Mouse (Mus musculus): ENCODE results near the gene Clk1. TPM values are rescaled to one million over a fixed set of nuclear protein-coding genes. Genes with fewer than 3 reads are reported as not detected.
"Not testable (repeated sequence)": the region's sequence is repeated elsewhere in the genome, so short reads cannot be mapped to it uniquely, and the experiment has no call there.

Gene Clk1
- polyA plus RNA-seq, 1 experiment from 2014 or later: 117 TPM

- DNase-seq (ENCODE audit: low spot score): no peak
- H3K4me3 ChIP-seq: no peak overlapping the region
- 100% methylated on average over 1 of the region's 1 CpGs for WGBS
- peaks cover 10% of the 10 kb centered on the region for H3K4me1 ChIP-seq
- H3K36me3 ChIP-seq: peaks cover 67% of the 10 kb centered on the region
- H3K27ac ChIP-seq: no peak overlapping the region
- H3K9me3 ChIP-seq: no peaks in the 10 kb centered on the region
- H3K27me3 ChIP-seq (ENCODE audit: insufficient read depth, poor library complexity, severe bottlenecking): no peaks in the 10 kb centered on the region
These were observed 27.7 kb downstream of the Clk1 start for GRCm38 (mm10) chr1:58396179-58396578.

GRCm38 (mm10) chr1:58395341-58395740 lies 28.5 kb downstream of the Clk1 start:
- Histone ChIP-seq H3K4me1 (peaks cover 14% of the 10 kb centered on the region), H3K9me3 (no peaks in the 10 kb centered on the region), H3K4me3 (no peak overlapping the region), H3K27me3 (ENCODE audit: insufficient read depth, poor library complexity, severe bottlenecking) (no peaks in the 10 kb centered on the region), H3K36me3 (peaks cover 59% of the 10 kb centered on the region), H3K27ac (no peak overlapping the region)
- 85% methylated on average over 3 of the region's 3 CpGs for WGBS
- no peak for DNase-seq (ENCODE audit: low spot score)

GRCm38 (mm10) chr1:58393284-58394195 lies 30.3 kb downstream of the Clk1 start:
- Histone ChIP-seq H3K9me3 (no peaks in the 10 kb centered on the region), H3K27me3 (ENCODE audit: insufficient read depth, poor library complexity, severe bottlenecking) (no peaks in the 10 kb centered on the region), H3K4me3 (peak overlapping the region; percentile 91), H3K4me1 (peaks cover 14% of the 10 kb centered on the region), H3K36me3 (peaks cover 41% of the 10 kb centered on the region), H3K27ac (peak overlapping the region; percentile 100)
- peak; percentile 81 for DNase-seq (ENCODE audit: low spot score)
- under 1% methylated on average over 86 of the region's 90 CpGs for WGBS

GRCm38 (mm10) chr1:58392652-58393283 lies 31.1 kb downstream of the Clk1 start, which contains the start of gene Bzw1:
Gene Bzw1, plus strand, starts transcription at chr1:58392898.
- peaks cover 14% of the 10 kb centered on the region for H3K4me1 ChIP-seq
- H3K27me3 ChIP-seq (ENCODE audit: insufficient read depth, poor library complexity, severe bottlenecking): no peaks in the 10 kb centered on the region
- H3K9me3 ChIP-seq: no peaks in the 10 kb centered on the region
- under 1% methylated on average over 56 of the region's 61 CpGs for WGBS
- peak within 1 kb of the TSS; percentile 91 for H3K4me3 ChIP-seq
- peak; percentile 95 for DNase-seq (ENCODE audit: low spot score)
- H3K27ac ChIP-seq: peak within 1 kb of the TSS; percentile 100
- peaks cover 33% of the 10 kb centered on the region for H3K36me3 ChIP-seq

GRCm38 (mm10) chr1:58392268-58392651 lies 31.6 kb downstream of the Clk1 start:
- Histone ChIP-seq H3K4me1 (peaks cover 14% of the 10 kb centered on the region), H3K9me3 (no peaks in the 10 kb centered on the region), H3K36me3 (peaks cover 28% of the 10 kb centered on the region), H3K27ac (peak overlapping the region; percentile 100), H3K27me3 (ENCODE audit: insufficient read depth, poor library complexity, severe bottlenecking) (no peaks in the 10 kb centered on the region), H3K4me3 (peak overlapping the region; percentile 91)
- DNase-seq (ENCODE audit: low spot score): peak; percentile 79
- WGBS: under 1% methylated on average over 16 of the region's 16 CpGs

- Histone ChIP-seq H3K36me3 (peaks cover 22% of the 10 kb centered on the region), H3K27ac (peak overlapping the region; percentile 100), H3K27me3 (ENCODE audit: insufficient read depth, poor library complexity, severe bottlenecking) (no peaks in the 10 kb centered on the region), H3K4me1 (peaks cover 14% of the 10 kb centered on the region), H3K4me3 (peak overlapping the region; percentile 91), H3K9me3 (no peaks in the 10 kb centered on the region)
- no peak for DNase-seq (ENCODE audit: low spot score)
- WGBS: 42% methylated on average over 19 of the region's 19 CpGs
These were observed 32.2 kb downstream of the Clk1 start for GRCm38 (mm10) chr1:58391421-58392267.

GRCm38 (mm10) chr1:58382586-58383281 lies 41.1 kb downstream of the Clk1 start:
- 64% methylated on average over 5 of the region's 5 CpGs for WGBS

GRCm38 (mm10) chr1:58375574-58376147 lies 48.2 kb downstream of the Clk1 start:
- WGBS: 70% methylated on average over 3 of the region's 3 CpGs

More at GRCm38 (mm10) chr1:58382586-58383281, 41.1 kb downstream of the Clk1 start:
- no peaks in the 10 kb centered on the region for H3K4me1 ChIP-seq
- peak; percentile 71 for DNase-seq (ENCODE audit: low spot score)
- no peak overlapping the region for H3K27ac ChIP-seq
- no peak overlapping the region for H3K4me3 ChIP-seq
- no peaks in the 10 kb centered on the region for H3K27me3 ChIP-seq (ENCODE audit: insufficient read depth, poor library complexity, severe bottlenecking)
- no peaks in the 10 kb centered on the region for H3K9me3 ChIP-seq
- H3K36me3 ChIP-seq: no peaks in the 10 kb centered on the region

GRCm38 (mm10) chr1:58374266-58374665 lies 49.6 kb downstream of the Clk1 start:
- H3K27me3 ChIP-seq (ENCODE audit: insufficient read depth, poor library complexity, severe bottlenecking); H3K4me1 ChIP-seq; H3K36me3 ChIP-seq; H3K9me3 ChIP-seq; DNase-seq (ENCODE audit: low spot score); H3K27ac ChIP-seq; H3K4me3 ChIP-seq: not testable (repeated sequence)
- 72% methylated on average over 2 of the region's 2 CpGs for WGBS

More at GRCm38 (mm10) chr1:58375574-58376147, 48.2 kb downstream of the Clk1 start:
- Histone ChIP-seq H3K4me3 (no peak overlapping the region), H3K36me3 (no peaks in the 10 kb centered on the region), H3K27me3 (ENCODE audit: insufficient read depth, poor library complexity, severe bottlenecking) (no peaks in the 10 kb centered on the region), H3K9me3 (no peaks in the 10 kb centered on the region), H3K4me1 (no peaks in the 10 kb centered on the region), H3K27ac (no peak overlapping the region)
- DNase-seq (ENCODE audit: low spot score): no peak

GRCm38 (mm10) chr1:58369716-58370115 lies 54.1 kb downstream of the Clk1 start:
- no peak for DNase-seq (ENCODE audit: low spot score)
- Histone ChIP-seq H3K27me3 (ENCODE audit: insufficient read depth, poor library complexity, severe bottlenecking) (no peaks in the 10 kb centered on the region), H3K4me3 (no peak overlapping the region), H3K4me1 (no peaks in the 10 kb centered on the region), H3K36me3 (no peaks in the 10 kb centered on the region), H3K27ac (no peak overlapping the region), H3K9me3 (no peaks in the 10 kb centered on the region)
- 74% methylated on average over 2 of the region's 2 CpGs for WGBS

GRCm38 (mm10) chr1:58366737-58367471 lies 57.0 kb downstream of the Clk1 start:
- no peak overlapping the region for H3K4me3 ChIP-seq
- H3K27me3 ChIP-seq (ENCODE audit: insufficient read depth, poor library complexity, severe bottlenecking): no peaks in the 10 kb centered on the region
- WGBS: 75% methylated on average over 12 of the region's 12 CpGs
- no peak for DNase-seq (ENCODE audit: low spot score)
- H3K27ac ChIP-seq: no peak overlapping the region
- H3K36me3 ChIP-seq: no peaks in the 10 kb centered on the region
- no peaks in the 10 kb centered on the region for H3K4me1 ChIP-seq
- H3K9me3 ChIP-seq: no peaks in the 10 kb centered on the region
